Mouse (Mus musculus) brain, embryonic 14.5 days (tissue): ENCODE measurements around the gene Vav3.

Experiments used
- CTCF ChIP-seq: fragments of 200-500 bp; IDR thresholded peaks from 2 replicates; pipeline ENCODE4 v1.5.1; 2012; ENCODE audit warnings: inconsistent platforms, mild to moderate bottlenecking, moderate library complexity, borderline replicate concordance; ENCODE audit not compliant: insufficient read depth, insufficient read length; ENCODE audit errors: extremely low read depth
- POLR2A ChIP-seq: fragments of 200-500 bp; IDR thresholded peaks from 2 replicates; pipeline ENCODE4 v1.6.1; 2012; ENCODE audit warnings: mild to moderate bottlenecking, inconsistent platforms, borderline replicate concordance; ENCODE audit not compliant: poor library complexity, insufficient read depth, insufficient read length, severe bottlenecking; ENCODE audit errors: extremely low read depth

- TF ChIP-seq CTCF (no peak), POLR2A (no peak)
These were observed 16.8 kb upstream of the Vav3 start for GRCm38 (mm10) chr3:109323447-109324300.
